33 mouse cellular contexts compared by ENCODE assay signal in the genomic region with DNA sequence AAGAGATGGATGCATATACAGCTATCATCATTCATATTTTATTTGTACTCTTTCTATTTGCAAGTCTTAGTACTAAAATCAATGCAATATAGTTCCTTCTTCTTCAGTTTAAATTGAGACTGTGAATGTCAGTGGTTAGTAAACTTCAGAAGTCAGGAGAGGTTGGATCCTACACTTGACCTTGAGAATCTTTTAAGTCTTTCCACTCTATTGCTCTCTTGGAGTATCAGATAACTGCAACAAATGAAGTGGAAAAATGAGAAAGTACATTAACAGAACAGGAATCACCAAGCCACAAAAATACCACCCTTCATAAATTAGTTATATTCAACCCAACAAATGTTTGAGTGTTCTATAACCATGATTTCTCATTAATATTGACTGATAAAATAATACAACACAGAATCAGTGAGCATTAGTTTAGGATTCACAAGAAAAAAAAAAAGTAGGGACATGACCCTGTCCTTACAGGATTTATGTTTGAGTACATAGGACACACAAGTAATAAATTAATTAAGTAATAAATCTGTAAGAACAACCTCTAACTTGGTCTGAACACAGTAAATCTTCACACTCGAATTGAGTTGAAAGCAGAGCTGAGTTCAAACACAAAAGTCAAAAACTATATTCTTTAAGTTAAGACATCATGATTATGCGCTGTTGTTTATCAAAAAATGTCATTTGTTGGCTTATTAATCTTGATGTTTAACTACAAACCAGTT.
"Had no signal": no experiment of that assay in that cellular context is flagged by ENCODE, and none has a peak within 500 bp of the region (broad histone marks: within the 10 kb centered on the region; RNA-seq: fewer than 3 reads in every experiment).

No protein-coding gene starts in this region.

- H3K9me3 ChIP-seq: limb, embryonic 10.5 days; limb, embryonic 12.5 days; limb, embryonic 13.5 days; limb, embryonic 15.5 days; liver, embryonic 12.5 days; liver, embryonic 13.5 days; liver, embryonic 15.5 days; lung, embryonic 15.5 days; megakaryocyte, embryonic 14.5 days; midbrain, embryonic 10.5 days; midbrain, embryonic 12.5 days; midbrain, embryonic 13.5 days; midbrain, embryonic 15.5 days; neural tube, embryonic 12.5 days; neural tube, embryonic 13.5 days had no signal

- H3K4me3 ChIP-seq: limb, embryonic 10.5 days; limb, embryonic 12.5 days; limb, embryonic 13.5 days; limb, embryonic 15.5 days; liver, embryonic 12.5 days; liver, embryonic 13.5 days; liver, embryonic 15.5 days; lung, embryonic 15.5 days; megakaryocyte, embryonic 14.5 days; midbrain, embryonic 10.5 days; midbrain, embryonic 12.5 days; midbrain, embryonic 13.5 days; midbrain, embryonic 15.5 days; myocyte; neural tube, embryonic 12.5 days; neural tube, embryonic 13.5 days had no signal

- H3K4me2 ChIP-seq: limb, embryonic 12.5 days; limb, embryonic 13.5 days; limb, embryonic 15.5 days; liver, embryonic 11.5 days; liver, embryonic 12.5 days; liver, embryonic 13.5 days; liver, embryonic 15.5 days; lung, embryonic 14.5 days; lung, embryonic 15.5 days; midbrain, embryonic 11.5 days; midbrain, embryonic 12.5 days; midbrain, embryonic 13.5 days; midbrain, embryonic 15.5 days; neural tube, embryonic 12.5 days; neural tube, embryonic 13.5 days had no signal

- H3K4me1 ChIP-seq: limb, embryonic 12.5 days; limb, embryonic 13.5 days; limb, embryonic 15.5 days; liver, embryonic 12.5 days; liver, embryonic 13.5 days; liver, embryonic 15.5 days; lung, embryonic 15.5 days; megakaryocyte, embryonic 14.5 days; midbrain, embryonic 10.5 days; midbrain, embryonic 12.5 days; midbrain, embryonic 13.5 days; midbrain, embryonic 15.5 days; neural tube, embryonic 12.5 days; neural tube, embryonic 13.5 days had no signal

- DNase-seq: left cerebral cortex, postnatal 4 days; liver; liver, embryonic 13.5 days; liver, postnatal 0 days; lung, adult 18-20 months; lung, adult 2 months; lung, embryonic 14.5 days; lung, postnatal 10 days; lung, postnatal 14 days; lung, postnatal 36 days; lung, postnatal 4 days; midbrain, embryonic 14.5 days had no signal

- H3K27ac ChIP-seq: limb, embryonic 10.5 days; limb, embryonic 12.5 days; limb, embryonic 13.5 days; limb, embryonic 15.5 days; liver, embryonic 12.5 days; liver, embryonic 13.5 days; liver, embryonic 14.5 days; liver, embryonic 15.5 days; lung, embryonic 15.5 days; macrophage; midbrain, embryonic 10.5 days; midbrain, embryonic 12.5 days; midbrain, embryonic 13.5 days; midbrain, embryonic 15.5 days; neural tube, embryonic 12.5 days; neural tube, embryonic 13.5 days had no signal

- ATAC-seq: liver, embryonic 12.5 days; liver, postnatal 0 days; lung, postnatal 0 days; midbrain, embryonic 13.5 days; midbrain, embryonic 15.5 days; midbrain, embryonic 16.5 days had no signal

- H3K36me3 ChIP-seq: limb, embryonic 10.5 days; limb, embryonic 12.5 days; limb, embryonic 13.5 days; limb, embryonic 15.5 days; liver, embryonic 12.5 days; liver, embryonic 13.5 days; liver, embryonic 15.5 days; lung, embryonic 15.5 days; midbrain, embryonic 10.5 days; midbrain, embryonic 12.5 days; midbrain, embryonic 13.5 days; midbrain, embryonic 15.5 days; neural tube, embryonic 12.5 days; neural tube, embryonic 13.5 days had no signal

- H3K27me3 ChIP-seq: limb, embryonic 12.5 days; limb, embryonic 13.5 days; limb, embryonic 15.5 days; liver, embryonic 12.5 days; liver, embryonic 13.5 days; liver, embryonic 15.5 days; lung, embryonic 15.5 days; megakaryocyte, embryonic 14.5 days; midbrain, embryonic 12.5 days; midbrain, embryonic 13.5 days; midbrain, embryonic 15.5 days; neural tube, embryonic 12.5 days; neural tube, embryonic 13.5 days had no signal

- H3K9ac ChIP-seq: limb, embryonic 12.5 days; limb, embryonic 13.5 days; limb, embryonic 15.5 days; liver, embryonic 12.5 days; liver, embryonic 13.5 days; liver, embryonic 14.5 days; liver, embryonic 15.5 days; liver, postnatal 0 days; lung, embryonic 14.5 days; lung, embryonic 15.5 days; midbrain, embryonic 12.5 days; midbrain, embryonic 13.5 days; midbrain, embryonic 15.5 days; neural tube, embryonic 12.5 days; neural tube, embryonic 13.5 days had no signal
